Mouse (Mus musculus) spleen, postnatal 4 days (tissue): Measurements from ENCODE around the gene R3hdml.
"Not testable (repeated sequence)": the region's sequence is repeated elsewhere in the genome, so short reads cannot be mapped to it uniquely, and the experiment has no call there.

ENCODE experiments used
- DNase-seq, 2 experiments: peaks; one replicate each; pipeline ENCODE4 v3.0.0; 2022; ENCODE audit warnings: low spot score in 2 of 2

Gene R3hdml

GRCm38 (mm10) chr2:163492018-163492417 is at the start of gene R3hdml:
TSS of gene R3hdml (plus strand) at chr2:163492318.
- DNase-seq = no peak

GRCm38 (mm10) chr2:163443543-163443942 is 48.6 kb upstream of the R3hdml start:
- no peak for DNase-seq

GRCm38 (mm10) chr2:163444017-163444416 is 48.1 kb upstream of the R3hdml start:
- no peak for DNase-seq

GRCm38 (mm10) chr2:163447375-163447774 is 44.7 kb upstream of the R3hdml start:
- no peak for DNase-seq

GRCm38 (mm10) chr2:163449276-163449675 is 42.8 kb upstream of the R3hdml start:
- DNase-seq = no peak

- DNase-seq = no peak
Measured at GRCm38 (mm10) chr2:163450668-163451295, 41.3 kb upstream of the R3hdml start.

GRCm38 (mm10) chr2:163452738-163453137 is 39.4 kb upstream of the R3hdml start:
- DNase-seq = no peak

GRCm38 (mm10) chr2:163453378-163453777 is 38.7 kb upstream of the R3hdml start:
- no peak for DNase-seq

GRCm38 (mm10) chr2:163458539-163459265 is 33.4 kb upstream of the R3hdml start:
- no peak for DNase-seq

GRCm38 (mm10) chr2:163459380-163459779 is 32.7 kb upstream of the R3hdml start:
- DNase-seq = no peak

- no peak for DNase-seq
Measured at GRCm38 (mm10) chr2:163460622-163461021, 31.5 kb upstream of the R3hdml start.

GRCm38 (mm10) chr2:163461307-163461706 is 30.8 kb upstream of the R3hdml start:
- not testable (repeated sequence) for DNase-seq

- DNase-seq = no peak
Measured at GRCm38 (mm10) chr2:163462386-163462785, 29.7 kb upstream of the R3hdml start.

- DNase-seq = no peak
Measured at GRCm38 (mm10) chr2:163462801-163463200, 29.3 kb upstream of the R3hdml start.

- DNase-seq = no peak
Measured at GRCm38 (mm10) chr2:163463251-163463769, 28.8 kb upstream of the R3hdml start.

- DNase-seq = no peak
Measured at GRCm38 (mm10) chr2:163463998-163464397, 28.1 kb upstream of the R3hdml start.

GRCm38 (mm10) chr2:163464562-163464961 is 27.6 kb upstream of the R3hdml start:
- no peak for DNase-seq

- DNase-seq = no peak
Measured at GRCm38 (mm10) chr2:163466771-163467170, 25.3 kb upstream of the R3hdml start.

- no peak for DNase-seq
Measured at GRCm38 (mm10) chr2:163467585-163467984, 24.5 kb upstream of the R3hdml start.

- DNase-seq = no peak
Measured at GRCm38 (mm10) chr2:163468866-163469265, 23.3 kb upstream of the R3hdml start.

GRCm38 (mm10) chr2:163469711-163470110 is 22.4 kb upstream of the R3hdml start:
- no peak for DNase-seq

- DNase-seq = no peak
Measured at GRCm38 (mm10) chr2:163471136-163471535, 21.0 kb upstream of the R3hdml start.
